Mouse (Mus musculus) lung, adult 2 months (tissue): ENCODE results near the gene Sema4d.

Experiments used
- CTCF ChIP-seq: fragments of 200-500 bp; IDR thresholded peaks from 2 replicates; pipeline ENCODE4 v1.5.1; 2011; ENCODE audit warnings: mild to moderate bottlenecking, low read length, control low read depth; ENCODE audit not compliant: insufficient read depth
- POLR2A ChIP-seq: fragments of 200-500 bp; IDR thresholded peaks from 2 replicates; pipeline ENCODE4 v1.6.1; 2011; ENCODE audit warnings: low read depth, mild to moderate bottlenecking, control low read depth, low read length, borderline replicate concordance; ENCODE audit errors: extremely low read depth

DNA sequence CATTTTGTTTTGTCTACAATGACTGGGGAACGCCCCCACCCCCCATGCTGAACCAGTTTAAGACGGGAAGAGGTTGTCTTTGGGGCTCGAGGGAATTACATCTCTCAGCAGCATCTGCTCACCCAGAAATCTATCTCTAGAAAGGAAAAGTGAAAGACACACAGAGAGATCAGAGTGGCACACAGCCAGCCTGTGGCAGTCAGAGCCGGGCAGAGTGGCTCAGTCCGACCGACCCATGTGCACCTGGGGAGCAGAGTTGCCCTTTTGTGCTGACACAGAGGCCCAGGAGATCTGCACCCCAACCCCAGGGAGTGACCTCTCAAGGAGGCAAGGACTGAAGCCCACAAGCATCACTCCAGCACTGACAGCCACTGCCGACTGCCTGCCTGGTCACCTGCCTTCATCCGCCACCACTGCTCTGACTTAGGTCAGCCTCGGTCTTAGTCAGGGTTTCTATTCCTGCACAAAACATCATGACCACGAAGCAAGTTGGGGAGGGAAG lies 50.9 kb downstream of the Sema4d start:
- TF ChIP-seq POLR2A (no peak), CTCF (no peak)
